Mouse (Mus musculus): ENCODE measurements around the gene Dpp6. TPM values are rescaled to one million over a fixed set of nuclear protein-coding genes. Genes with fewer than 3 reads are reported as not detected.

The Dpp6 gene
- polyA plus RNA-seq, 1 experiment from 2014 or later = 0.06 TPM

- TF ChIP-seq CTCF (IDR thresholded peaks at IDR 0.05; ENCODE audit: low read depth) (no peak), EP300 (IDR thresholded peaks at IDR 0.05; ENCODE audit: low read depth) (no peak)
- Histone ChIP-seq H3K4me2 (ENCODE audit: low read depth, low read length) (no peak overlapping the region), H3K9ac (replicated peaks) (no peak overlapping the region), H3K27me3 (ENCODE audit: insufficient read depth, low read length) (no peaks in the 10 kb centered on the region), H3K27ac (ENCODE audit: low read depth) (no peak overlapping the region), H3K4me1 (ENCODE audit: insufficient read depth) (no peaks in the 10 kb centered on the region), H3K9me3 (ENCODE audit: low read length) (no peaks in the 10 kb centered on the region), H3K4me3 (ENCODE audit: low read depth, low read length) (no peak overlapping the region), H3K36me3 (replicated peaks; ENCODE audit: insufficient read depth, low read length) (no peaks in the 10 kb centered on the region)
- DNase-seq (no peak), ATAC-seq (no peak)
- 62% methylated on average over 1 of the region's 1 CpGs for WGBS (ENCODE audit: insufficient replicate concordance)
Measured at GRCm38 (mm10) chr5:27623876-27624275, 806.9 kb downstream of the Dpp6 start.

GRCm38 (mm10) chr5:27632151-27632550, 815.1 kb downstream of the Dpp6 start:
- DNase-seq (no peak), ATAC-seq (no peak)
- Histone ChIP-seq H3K36me3 (replicated peaks; ENCODE audit: insufficient read depth, low read length) (no peaks in the 10 kb centered on the region), H3K9ac (replicated peaks) (no peak overlapping the region), H3K4me3 (ENCODE audit: low read depth, low read length) (no peak overlapping the region), H3K9me3 (ENCODE audit: low read length) (no peaks in the 10 kb centered on the region), H3K4me2 (ENCODE audit: low read depth, low read length) (no peak overlapping the region), H3K27ac (ENCODE audit: low read depth) (no peak overlapping the region), H3K27me3 (ENCODE audit: insufficient read depth, low read length) (no peaks in the 10 kb centered on the region), H3K4me1 (ENCODE audit: insufficient read depth) (no peaks in the 10 kb centered on the region)
- 61% methylated on average over 2 of the region's 2 CpGs for WGBS (ENCODE audit: insufficient replicate concordance)
- TF ChIP-seq CTCF (IDR thresholded peaks at IDR 0.05; ENCODE audit: low read depth) (no peak), EP300 (IDR thresholded peaks at IDR 0.05; ENCODE audit: low read depth) (no peak)

GRCm38 (mm10) chr5:27635941-27636340, 818.9 kb downstream of the Dpp6 start:
- no peaks in the 10 kb centered on the region for H3K9me3 ChIP-seq (ENCODE audit: low read length)
- H3K9ac ChIP-seq (replicated peaks) = no peak overlapping the region
- no peak overlapping the region for H3K4me2 ChIP-seq (ENCODE audit: low read depth, low read length)
- ATAC-seq = no peak
- no peak for TF ChIP-seq CTCF (IDR thresholded peaks at IDR 0.05; ENCODE audit: low read depth)
- TF ChIP-seq EP300 (IDR thresholded peaks at IDR 0.05; ENCODE audit: low read depth) = no peak
- DNase-seq = no peak
- H3K4me3 ChIP-seq (ENCODE audit: low read depth, low read length) = no peak overlapping the region
- H3K27ac ChIP-seq (ENCODE audit: low read depth) = no peak overlapping the region
- H3K27me3 ChIP-seq (ENCODE audit: insufficient read depth, low read length) = no peaks in the 10 kb centered on the region
- 67% methylated on average over 2 of the region's 2 CpGs for WGBS (ENCODE audit: insufficient replicate concordance)
- H3K4me1 ChIP-seq (ENCODE audit: insufficient read depth) = no peaks in the 10 kb centered on the region
- no peaks in the 10 kb centered on the region for H3K36me3 ChIP-seq (replicated peaks; ENCODE audit: insufficient read depth, low read length)

- Histone ChIP-seq H3K27me3 (ENCODE audit: insufficient read depth, low read length) (no peaks in the 10 kb centered on the region), H3K9ac (replicated peaks) (no peak overlapping the region), H3K4me1 (ENCODE audit: insufficient read depth) (no peaks in the 10 kb centered on the region), H3K4me2 (ENCODE audit: low read depth, low read length) (no peak overlapping the region), H3K36me3 (replicated peaks; ENCODE audit: insufficient read depth, low read length) (no peaks in the 10 kb centered on the region), H3K27ac (ENCODE audit: low read depth) (no peak overlapping the region), H3K4me3 (ENCODE audit: low read depth, low read length) (no peak overlapping the region), H3K9me3 (ENCODE audit: low read length) (no peaks in the 10 kb centered on the region)
- WGBS (ENCODE audit: insufficient replicate concordance) = 71% methylated on average over 1 of the region's 1 CpGs
- ATAC-seq (no peak), DNase-seq (no peak)
- no peak for TF ChIP-seq CTCF (IDR thresholded peaks at IDR 0.05; ENCODE audit: low read depth)
- TF ChIP-seq EP300 (IDR thresholded peaks at IDR 0.05; ENCODE audit: low read depth) = no peak
Measured at GRCm38 (mm10) chr5:27641876-27642275, 824.9 kb downstream of the Dpp6 start.

- Histone ChIP-seq H3K9me3 (ENCODE audit: low read length) (no peaks in the 10 kb centered on the region), H3K27ac (ENCODE audit: low read depth) (peak overlapping the region; percentile 66), H3K4me1 (ENCODE audit: insufficient read depth) (no peaks in the 10 kb centered on the region), H3K4me2 (ENCODE audit: low read depth, low read length) (no peak overlapping the region), H3K4me3 (ENCODE audit: low read depth, low read length) (no peak overlapping the region), H3K27me3 (ENCODE audit: insufficient read depth, low read length) (no peaks in the 10 kb centered on the region), H3K9ac (replicated peaks) (no peak overlapping the region), H3K36me3 (replicated peaks; ENCODE audit: insufficient read depth, low read length) (no peaks in the 10 kb centered on the region)
- TF ChIP-seq CTCF (IDR thresholded peaks at IDR 0.05; ENCODE audit: low read depth) (peak; percentile 78), EP300 (IDR thresholded peaks at IDR 0.05; ENCODE audit: low read depth) (no peak; the same call in 1 of the 2 replicates)
- ATAC-seq (peak; percentile 97), DNase-seq (peak; percentile 67)
- WGBS (ENCODE audit: insufficient replicate concordance) = 42% methylated on average over 8 of the region's 8 CpGs
Measured at GRCm38 (mm10) chr5:27651879-27652814, 835.1 kb downstream of the Dpp6 start.

- H3K4me3 ChIP-seq (ENCODE audit: low read depth, low read length) = no peak overlapping the region
- DNase-seq = no peak
- 67% methylated on average over 6 of the region's 6 CpGs for WGBS (ENCODE audit: insufficient replicate concordance)
Measured at GRCm38 (mm10) chr5:27656101-27656500, 839.1 kb downstream of the Dpp6 start.

More at GRCm38 (mm10) chr5:27656101-27656500, 839.1 kb downstream of the Dpp6 start:
- no peak overlapping the region for H3K9ac ChIP-seq (replicated peaks)
- TF ChIP-seq CTCF (IDR thresholded peaks at IDR 0.05; ENCODE audit: low read depth) (no peak), EP300 (IDR thresholded peaks at IDR 0.05; ENCODE audit: low read depth) (no peak)
- no peaks in the 10 kb centered on the region for H3K36me3 ChIP-seq (replicated peaks; ENCODE audit: insufficient read depth, low read length)
- no peaks in the 10 kb centered on the region for H3K27me3 ChIP-seq (ENCODE audit: insufficient read depth, low read length)
- no peaks in the 10 kb centered on the region for H3K9me3 ChIP-seq (ENCODE audit: low read length)
- no peak overlapping the region for H3K27ac ChIP-seq (ENCODE audit: low read depth)
- H3K4me2 ChIP-seq (ENCODE audit: low read depth, low read length) = no peak overlapping the region
- no peak for ATAC-seq
- peaks cover 9% of the 10 kb centered on the region for H3K4me1 ChIP-seq (ENCODE audit: insufficient read depth)

Data from liver, postnatal 0 days (tissue).